Mouse (Mus musculus) cerebellum, postnatal 36 days (tissue): Measurements from ENCODE around the gene Olfr1472.
"Not testable (repeated sequence)": the region's sequence is repeated elsewhere in the genome, so short reads cannot be mapped to it uniquely, and the experiment has no call there.

Experiments
- DNase-seq, 2 experiments: peaks; one replicate each; pipeline ENCODE4 v3.0.0; 2021 to 2022; ENCODE audit warnings: mixed read lengths in 2 of 2

Gene Olfr1472

GRCm38 (mm10) chr19:13455986-13456385, at the start of gene Olfr1472:
Gene Olfr1472 (minus strand): TSS chr19:13456086.
- no peak for DNase-seq

DNA sequence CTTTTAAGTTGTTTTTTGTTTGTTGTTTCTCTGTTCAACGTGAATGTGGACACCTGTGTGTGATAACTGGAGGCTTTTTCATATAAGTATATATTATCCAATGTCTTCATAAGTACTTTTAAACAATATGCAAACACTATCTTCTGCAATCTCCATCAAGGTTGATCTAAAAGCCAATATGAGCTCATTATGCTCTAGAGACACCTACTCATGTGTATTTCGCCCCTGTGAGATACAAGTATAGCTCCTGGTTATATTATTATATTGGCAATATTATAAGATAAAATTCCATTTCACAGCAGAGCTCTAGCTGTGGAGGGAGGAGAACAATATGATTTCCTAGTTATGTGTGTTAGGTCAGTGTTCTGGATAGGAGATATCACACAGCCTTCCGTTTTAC, 44.4 kb upstream of the Olfr1472 start, which contains the start of gene Olfr1477:
Gene Olfr1477 (plus strand): TSS at position 301 of the 400 bp plus-strand sequence.
- no peak for DNase-seq

DNA sequence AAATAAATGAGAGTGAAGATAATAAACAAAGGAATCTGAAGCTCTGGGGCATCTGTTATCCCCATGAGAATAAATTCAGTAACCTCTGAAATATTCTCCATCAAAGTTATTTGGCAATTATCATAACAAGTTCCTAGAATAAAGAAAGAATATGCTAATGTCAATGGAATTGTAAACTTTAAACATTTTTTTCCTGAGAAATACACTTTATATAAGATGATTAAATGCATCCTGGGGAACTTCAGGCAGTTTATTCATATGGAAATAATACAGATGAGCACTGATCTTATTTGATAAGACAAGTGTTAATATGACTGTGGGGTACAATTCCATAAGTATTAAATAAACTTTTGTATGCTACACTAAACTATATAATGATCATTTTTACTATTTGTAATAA, 24.2 kb upstream of the Olfr1472 start, which contains the start of gene Olfr1475:
Gene Olfr1475 (minus strand): TSS at position 101 of the 400 bp plus-strand sequence.
- no peak for DNase-seq

GRCm38 (mm10) chr19:13469265-13469664, 13.4 kb upstream of the Olfr1472 start, which contains the start of gene Olfr1474:
Gene Olfr1474 (plus strand): TSS chr19:13469565.
- not testable (repeated sequence) for DNase-seq

GRCm38 (mm10) chr19:13443109-13443508, 12.8 kb downstream of the Olfr1472 start, which contains the start of gene Olfr1471:
Gene Olfr1471 (plus strand): TSS chr19:13443409.
- DNase-seq = not testable (repeated sequence)

DNA sequence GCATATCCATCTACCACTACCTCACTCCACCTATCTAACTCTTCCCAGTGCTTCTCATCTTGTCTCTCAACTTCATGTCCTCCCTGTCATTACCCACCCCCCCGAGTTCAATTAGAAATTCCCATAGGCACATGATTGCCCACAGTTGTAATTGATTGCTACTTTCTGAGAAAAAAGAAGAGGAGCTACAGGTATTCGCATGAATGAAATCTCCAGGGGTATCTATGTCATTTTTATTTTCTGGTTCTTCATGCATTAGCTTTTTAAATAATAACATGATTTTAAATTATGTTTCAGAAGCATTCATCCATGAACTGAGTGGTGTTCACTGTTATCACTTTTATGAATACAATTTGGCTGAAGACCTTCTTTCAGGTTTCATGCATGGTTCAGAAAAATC, 48.3 kb downstream of the Olfr1472 start, which contains the start of gene Olfr1469:
Gene Olfr1469 (plus strand): TSS at position 301 of the 400 bp plus-strand sequence.
- DNase-seq = no peak
